Mouse (Mus musculus): Measurements from ENCODE around the gene Zswim9.

GRCm38 (mm10) chr7:13314095-13314597 is 35.6 kb upstream of the Zswim9 start:
- no peak for TF ChIP-seq CTCF (IDR thresholded peaks at IDR 0.05; ENCODE audit: low read depth, low read length)
- no peak for TF ChIP-seq GATA1 (IDR thresholded peaks at IDR 0.05; ENCODE audit: borderline replicate concordance, low read length)
- TF ChIP-seq TAL1 (conservative IDR thresholded peaks at IDR 0.05; ENCODE audit: low read depth, low read length), result no peak
- TF ChIP-seq POLR2AphosphoS5 (IDR thresholded peaks at IDR 0.05; ENCODE audit: insufficient replicate concordance, low read depth, low read length), result no peak
